Mouse (Mus musculus) liver, embryonic 14.5 days (tissue): ENCODE measurements around the gene Disp3. TPM values are rescaled to one million over a fixed set of nuclear protein-coding genes. Genes with fewer than 3 reads are reported as not detected.

Source experiments
- ATAC-seq: fragments of 200-750 bp; cut with Nextera tagmentation; 2 replicates; pipeline ENCODE4 v1.8.0; 2017; ENCODE audit warnings: moderate number of reproducible peaks, mild to moderate bottlenecking, moderate library complexity; ENCODE audit not compliant: insufficient read depth
- DNase-seq, 3 experiments: peaks; one replicate each; pipeline ENCODE4 v3.0.0-alpha.2; 2012 to 2013; ENCODE audit warnings: low read depth in 3 of 3, low spot score in 3 of 3
- H3K27ac ChIP-seq: fragments of 300-500 bp; sonication (generic); 2 replicates; pipeline ENCODE4 v1.5.1; 2014; ENCODE audit warnings: moderate library complexity, mild to moderate bottlenecking, control low read depth, inconsistent platforms
- H3K27me3 ChIP-seq: fragments of 300-500 bp; sonication (generic); 2 replicates; pipeline ENCODE4 v1.6.1; 2014; ENCODE audit warnings: mild to moderate bottlenecking, low read length, moderate library complexity; ENCODE audit not compliant: control insufficient read depth, insufficient read depth
- H3K36me3 ChIP-seq: fragments of 300-500 bp; sonication (generic); replicated peaks from 2 replicates; pipeline ENCODE4 v1.6.1; 2014; ENCODE audit warnings: low read depth; ENCODE audit not compliant: control insufficient read depth, insufficient read depth
- H3K4me1 ChIP-seq, 2 experiments: fragments of 200-500 bp in 1 of 2; fragments of 300-500 bp in 1 of 2; sonication (generic) in 1 of 2; replicated peaks; 2 replicates each; pipeline ENCODE4 v1.6.1; 2012 to 2014; ENCODE audit warnings: antibody characterized with exemption in 1 of 2, inconsistent platforms in 1 of 2, low read length in 1 of 2; ENCODE audit not compliant: control insufficient read depth in 2 of 2, insufficient read depth in 2 of 2
- H3K4me2 ChIP-seq: fragments of 300-500 bp; sonication (generic); 2 replicates; pipeline ENCODE4 v1.6.1; 2014; ENCODE audit warnings: low read depth, mild to moderate bottlenecking, control low read depth, moderate library complexity
- H3K4me3 ChIP-seq, 2 experiments: fragments of 200-500 bp in 1 of 2; fragments of 300-500 bp in 1 of 2; sonication (generic) in 1 of 2; 2 replicates each; pipeline ENCODE4 v1.5.1; 2012 to 2014; ENCODE audit warnings: low read depth in 2 of 2, low read length in 2 of 2, mild to moderate bottlenecking in 2 of 2, control low read depth in 1 of 2, inconsistent platforms in 1 of 2, moderate library complexity in 1 of 2; ENCODE audit not compliant: insufficient read depth in 1 of 2
- H3K9ac ChIP-seq: fragments of 300-500 bp; sonication (generic); replicated peaks from 2 replicates; pipeline ENCODE4 v1.6.1; 2014; ENCODE audit warnings: mild to moderate bottlenecking, control low read depth, moderate library complexity
- H3K9me3 ChIP-seq: fragments of 300-500 bp; sonication (generic); 2 replicates; pipeline ENCODE4 v1.6.1; 2016; ENCODE audit warnings: low read length, mixed read lengths; ENCODE audit not compliant: control insufficient read depth
- CTCF ChIP-seq: IDR thresholded peaks from 2 replicates; pipeline ENCODE4 v1.5.1; 2016; ENCODE audit warnings: antibody characterized with exemption, low read depth, control low read depth
- EP300 ChIP-seq: IDR thresholded peaks from 2 replicates; pipeline ENCODE4 v1.6.1; 2016; ENCODE audit warnings: antibody characterized with exemption, low read depth
- WGBS: fragments of 180-500 bp; shearing (Covaris S2); extraction: QIAGEN DNeasy Blood & Tissue Kit; methylation state at CpG from one replicate; pipeline ENCODE4 v1.1.7; 2014; ENCODE audit not compliant: insufficient replicate concordance; 5-methylcytosine and 5-hydroxymethylcytosine counted together
- polyA plus RNA-seq, 2 experiments: library from polyadenylated mRNA; depleted of rRNA in 1 of 2; stranded (reverse) in 1 of 2; unstranded in 1 of 2; fragments of >200 nt; fragmentation: Nextera tagmentation in 1 of 2; extraction: Ambion mirVana in 1 of 2; gene quantifications; 2 replicates each; pipeline versions ENCODE4 v1.2.1 to v1.2.3; 2012 to 2014

The Disp3 gene
- polyA plus RNA-seq, 2 experiments: not detected

DNA sequence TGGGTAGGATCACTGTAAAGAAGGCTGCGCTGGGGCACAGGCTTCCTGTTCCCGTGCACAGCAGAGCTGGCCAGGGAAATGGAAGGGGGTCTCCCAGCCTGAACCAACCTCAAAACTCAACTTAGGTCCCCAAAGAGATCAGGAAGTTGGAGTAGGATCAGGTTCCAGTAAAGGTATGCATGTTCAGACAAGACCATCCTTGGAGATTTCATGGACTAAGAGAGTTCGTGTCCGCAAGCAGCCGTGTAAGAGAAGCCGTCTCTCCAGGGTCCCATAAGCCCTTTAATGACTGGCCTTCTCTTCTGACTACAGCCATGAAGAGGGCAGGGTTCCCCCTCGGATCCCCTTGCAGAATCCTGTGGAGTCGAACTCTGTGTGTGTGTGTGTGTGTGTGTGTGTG lies 39.0 kb upstream of the Disp3 start:
- TF ChIP-seq CTCF: no peak
- no peak overlapping the region for H3K27ac ChIP-seq
- WGBS: 53% methylated on average over 8 of the region's 8 CpGs
- no peak for ATAC-seq
- no peak for DNase-seq
- H3K4me3 ChIP-seq: no peak overlapping the region
- 0 out of 4 replicates have a peak, but pooled peaks cover 0 to 2% of the 10 kb centered on the region in 2 experiments for H3K4me1 ChIP-seq
- H3K27me3 ChIP-seq: no peaks in the 10 kb centered on the region
- H3K4me2 ChIP-seq: no peak overlapping the region
- H3K9ac ChIP-seq: no peak overlapping the region
- H3K9me3 ChIP-seq: no peaks in the 10 kb centered on the region
- no peaks in the 10 kb centered on the region for H3K36me3 ChIP-seq

GRCm38 (mm10) chr4:148325951-148326350 lies 38.2 kb upstream of the Disp3 start:
- Histone ChIP-seq H3K4me2 (no peak overlapping the region), H3K9ac (no peak overlapping the region), H3K4me3 (no peak overlapping the region), H3K9me3 (no peaks in the 10 kb centered on the region), H3K36me3 (no peaks in the 10 kb centered on the region), H3K27ac (no peak overlapping the region), H3K27me3 (no peaks in the 10 kb centered on the region), H3K4me1 (0 out of 4 replicates have a peak, but pooled peaks cover 0 to 2% of the 10 kb centered on the region in 2 experiments)
- no peak for DNase-seq
- TF ChIP-seq EP300: no peak
- no peak for TF ChIP-seq CTCF
- no peak for ATAC-seq
- 62% methylated on average over 3 of the region's 3 CpGs for WGBS

DNA sequence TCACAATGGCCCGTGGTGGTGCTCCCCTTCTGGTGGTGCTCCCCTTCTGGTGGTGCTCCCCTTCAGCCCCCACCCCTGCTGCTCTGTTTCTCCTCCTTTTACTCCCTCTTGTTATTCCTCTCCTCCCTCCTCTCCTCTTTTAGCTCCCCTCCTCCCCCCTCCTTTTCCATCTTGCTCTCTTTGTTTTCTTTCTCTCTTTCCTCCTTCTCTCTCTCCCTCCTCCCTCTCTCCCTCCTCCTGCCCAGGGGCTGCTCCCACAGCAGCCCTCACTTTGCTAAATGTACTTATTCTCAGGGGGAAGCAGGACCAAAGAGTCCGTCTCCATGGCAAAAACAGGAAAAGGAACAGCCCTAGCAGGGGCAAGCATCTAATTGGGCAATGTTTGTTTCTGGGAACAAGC lies 37.3 kb upstream of the Disp3 start:
- Histone ChIP-seq H3K4me1 (0 out of 4 replicates have a peak, but pooled peaks cover 0 to 2% of the 10 kb centered on the region in 2 experiments), H3K9ac (no peak overlapping the region), H3K9me3 (no peaks in the 10 kb centered on the region), H3K4me3 (no peak overlapping the region), H3K27me3 (no peaks in the 10 kb centered on the region), H3K4me2 (no peak overlapping the region), H3K36me3 (no peaks in the 10 kb centered on the region), H3K27ac (no peak overlapping the region)
- DNase-seq (no peak), ATAC-seq (no peak)
- WGBS: 18% methylated on average over 2 of the region's 2 CpGs
- TF ChIP-seq CTCF (no peak), EP300 (no peak)

GRCm38 (mm10) chr4:148322152-148322551 lies 34.4 kb upstream of the Disp3 start:
- H3K27ac ChIP-seq: no peak overlapping the region
- H3K9me3 ChIP-seq: no peaks in the 10 kb centered on the region
- H3K4me1 ChIP-seq: 0 out of 4 replicates have a peak, but pooled peaks cover 0 to 2% of the 10 kb centered on the region in 2 experiments
- DNase-seq (no peak), ATAC-seq (no peak)
- H3K27me3 ChIP-seq: no peaks in the 10 kb centered on the region
- H3K9ac ChIP-seq: no peak overlapping the region
- WGBS: 48% methylated on average over 10 of the region's 10 CpGs
- no peak overlapping the region for H3K4me3 ChIP-seq
- TF ChIP-seq CTCF: no peak
- no peak for TF ChIP-seq EP300
- no peak overlapping the region for H3K4me2 ChIP-seq
- no peaks in the 10 kb centered on the region for H3K36me3 ChIP-seq

DNA sequence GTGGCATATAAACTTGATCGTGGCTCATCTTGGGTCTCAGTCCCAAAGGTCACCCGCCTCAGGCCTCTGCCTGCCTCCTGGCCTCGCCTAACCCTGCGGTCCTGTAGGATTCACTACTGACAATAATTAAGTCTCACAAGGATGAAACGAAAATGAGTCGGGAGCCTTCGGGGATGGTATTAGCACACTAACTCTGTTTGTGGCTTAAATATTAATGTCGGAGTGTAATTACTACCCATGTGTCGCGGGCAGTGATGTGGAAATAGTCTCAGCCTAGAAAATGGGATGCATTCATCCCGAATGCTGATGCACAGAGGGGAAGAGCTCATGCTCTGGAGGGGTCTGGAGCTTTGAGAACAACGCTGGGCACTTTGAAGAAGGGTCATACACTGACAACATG lies 31.6 kb upstream of the Disp3 start:
- no peaks in the 10 kb centered on the region for H3K36me3 ChIP-seq
- no peak overlapping the region for H3K27ac ChIP-seq
- no peak for ATAC-seq
- H3K27me3 ChIP-seq: no peaks in the 10 kb centered on the region
- no peak overlapping the region for H3K4me2 ChIP-seq
- no peaks in the 10 kb centered on the region for H3K9me3 ChIP-seq
- no peak for TF ChIP-seq CTCF
- TF ChIP-seq EP300: no peak
- DNase-seq: no peak
- no peak overlapping the region for H3K9ac ChIP-seq
- H3K4me1 ChIP-seq: no peaks in the 10 kb centered on the region
- 73% methylated on average over 12 of the region's 12 CpGs for WGBS
- no peak overlapping the region for H3K4me3 ChIP-seq
